ENCODE assay signal across 7 mouse cellular contexts in genomic region chr5:106453181-106453885, GRCm38 (mm10). TPM values are rescaled to one million over a fixed set of nuclear protein-coding genes. Genes with fewer than 3 reads are reported as not detected.
DNase-seq lines count a peak whose midpoint lies in the region; ATAC-seq and TF ChIP-seq lines count a peak whose summit lies in the region.

No protein-coding gene starts in this region.

- no peaks in the 10 kb centered on the region for H3K36me3 ChIP-seq in ES-Bruce4 (ENCODE audit: control insufficient read depth, insufficient read depth, low read length, poor library complexity, severe bottlenecking)
- H3K36me3 ChIP-seq in ES-E14 (ENCODE audit: control insufficient read depth, insufficient read depth, low read length, poor library complexity, severe bottlenecking): no peaks in the 10 kb centered on the region
- no peaks in the 10 kb centered on the region for H3K36me3 ChIP-seq in forebrain, embryonic 11.5 days (ENCODE audit: control insufficient read depth, insufficient read depth, low read length)
- no peaks in the 10 kb centered on the region for H3K36me3 ChIP-seq in limb, embryonic 15.5 days

- peak overlapping the region; percentile 35 for H3K4me2 ChIP-seq in forebrain, embryonic 11.5 days (ENCODE audit: low read depth, low read length, severe bottlenecking)
- peak overlapping the region; percentile 2; the same call in 1 of the 2 replicates for H3K4me2 ChIP-seq in limb, embryonic 15.5 days

- no peak for TF ChIP-seq POLR2A in ES-Bruce4 (IDR thresholded peaks at IDR 0.05; ENCODE audit: insufficient read depth, low read length)

- peak; percentile 18; the same call in 1 of the 2 replicates for ATAC-seq in forebrain, embryonic 11.5 days (replicated peaks; ENCODE audit: low FRiP score)
- no peak for ATAC-seq in limb, embryonic 15.5 days (ENCODE audit: insufficient number of reproducible peaks, low FRiP score, low TSS enrichment, low read depth)

- H3K4me3 ChIP-seq in ES-Bruce4 (ENCODE audit: low read depth, low read length) (peak overlapping the region; percentile 31), ES-E14 (ENCODE audit: insufficient read depth in 1 of 2, low read depth in 1 of 2, low read length in 2 of 2, poor library complexity in 1 of 2, severe bottlenecking in 1 of 2) (peak overlapping the region; percentile 26 to 40; a peak in 2 of 4 replicates)
- peak overlapping the region; percentile 33 for H3K4me3 ChIP-seq in forebrain, embryonic 11.5 days (ENCODE audit: low read depth, low read length)
- peak overlapping the region; percentile 7; the same call in 1 of the 2 replicates for H3K4me3 ChIP-seq in limb, embryonic 15.5 days

- H3K4me1 ChIP-seq in ES-Bruce4 (ENCODE audit: control insufficient read depth, insufficient read depth, low read length) (no peaks in the 10 kb centered on the region), ES-E14 (ENCODE audit: control insufficient read depth in 2 of 2, insufficient read depth in 2 of 2, low read length in 2 of 2, poor library complexity in 1 of 2) (0 out of 4 replicates have a peak, but pooled peaks cover 0 to 2% of the 10 kb centered on the region in 2 experiments)
- peaks cover 15% of the 10 kb centered on the region; the same call in 1 of the 2 replicates for H3K4me1 ChIP-seq in forebrain, embryonic 11.5 days (replicated peaks; ENCODE audit: control insufficient read depth, insufficient read depth, low read length)
- H3K4me1 ChIP-seq in limb, embryonic 15.5 days: peaks cover 31% of the 10 kb centered on the region

- in situ Hi-C loops in ES-E14 (cut with MboI; ENCODE audit: low sequenced_read_pairs in 2 of 2, unreplicated experiment in 2 of 2): loop anchor here (25.0 kb wide), 3 partner anchors 309 to 1259 kb away; partner anchors contain the start of gene Tgfbr3 (in 1 of the 2)

- no peak for TF ChIP-seq CTCF in ES-Bruce4 (IDR thresholded peaks at IDR 0.05; ENCODE audit: low read depth, low read length)

- H3K27ac ChIP-seq in ES-Bruce4 (ENCODE audit: insufficient read depth, low read length): no peak overlapping the region
- no peak overlapping the region for H3K27ac ChIP-seq in ES-E14 (ENCODE audit: insufficient read depth, low read depth, low read length, poor library complexity, severe bottlenecking)
- peak overlapping the region; percentile 50; the same call in 1 of the 2 replicates for H3K27ac ChIP-seq in forebrain, embryonic 11.5 days (ENCODE audit: low read depth, low read length)
- no peak overlapping the region for H3K27ac ChIP-seq in limb, embryonic 15.5 days

- DNase-seq in ES-E14 (ENCODE audit: low read depth, low spot score): no peak
- peak; percentile 74 for DNase-seq in forebrain, embryonic 11.5 days (ENCODE audit: low spot score)
- no peak for DNase-seq in thymus, postnatal 25 days
- DNase-seq in adrenal gland, postnatal 4 days (ENCODE audit: low spot score in 2 of 2): no peak
- DNase-seq in ovary, postnatal 36 days (ENCODE audit: low spot score): no peak

- no peak overlapping the region for H3K9ac ChIP-seq in ES-Bruce4 (ENCODE audit: low read depth, poor library complexity, severe bottlenecking)
- no peak overlapping the region for H3K9ac ChIP-seq in ES-E14 (ENCODE audit: insufficient read depth, low read depth, low read length, poor library complexity, severe bottlenecking)
- H3K9ac ChIP-seq in forebrain, embryonic 11.5 days (ENCODE audit: low read length): peak overlapping the region; percentile 49
- no peak overlapping the region for H3K9ac ChIP-seq in limb, embryonic 15.5 days

- under 1% methylated on average over 44 of the region's 45 CpGs for WGBS in forebrain, embryonic 11.5 days
- WGBS in limb, embryonic 15.5 days: under 1% methylated on average over 43 of the region's 45 CpGs

- no peaks in the 10 kb centered on the region for H3K9me3 ChIP-seq in ES-Bruce4 (replicated peaks; ENCODE audit: control insufficient read depth, insufficient read depth, low read length, poor library complexity, severe bottlenecking)
- H3K9me3 ChIP-seq in ES-E14 (ENCODE audit: control insufficient read depth, insufficient read depth, low read depth, low read length): no peaks in the 10 kb centered on the region
- H3K9me3 ChIP-seq in forebrain, embryonic 11.5 days (ENCODE audit: control insufficient read depth, low read length): no peaks in the 10 kb centered on the region
- no peaks in the 10 kb centered on the region for H3K9me3 ChIP-seq in limb, embryonic 15.5 days

- H3K27me3 ChIP-seq in ES-Bruce4 (ENCODE audit: control insufficient read depth, insufficient read depth, low read length, poor library complexity, severe bottlenecking): peaks cover 46% of the 10 kb centered on the region
- peaks cover 91% of the 10 kb centered on the region for H3K27me3 ChIP-seq in forebrain, embryonic 11.5 days (ENCODE audit: control insufficient read depth, insufficient read depth, low read length)
- peaks cover 92% of the 10 kb centered on the region for H3K27me3 ChIP-seq in limb, embryonic 15.5 days

- no peak for TF ChIP-seq EP300 in ES-Bruce4 (IDR thresholded peaks at IDR 0.05; ENCODE audit: insufficient read depth, low read depth, low read length)

TF ChIP-seq in ES-E14, 5 proteins besides CTCF, POLR2A, EP300 and RAD21:
- TF ChIP-seq MAFK (IDR thresholded peaks at IDR 0.05; ENCODE audit: insufficient read depth, low read depth, low read length) (no peak), ZC3H11A (IDR thresholded peaks at IDR 0.05; ENCODE audit: borderline replicate concordance, low read depth, low read length) (no peak), ZNF384 (IDR thresholded peaks at IDR 0.05; ENCODE audit: low read depth, low read length) (no peak), HCFC1 (IDR thresholded peaks at IDR 0.05; ENCODE audit: borderline replicate concordance, insufficient read depth, low read length) (no peak), CHD2 (IDR thresholded peaks at IDR 0.05; ENCODE audit: low read depth, low read length) (no peak)

RNA-seq across cellular contexts. Expression of gene Barhl2, which starts 4.6 kb away (rescaled TPM):
- 0.34 TPM in 1 of 2 replicates, not detected in the other for polyA plus RNA-seq in ES-Bruce4 (2011; ENCODE audit: insufficient read depth, insufficient read length, low read depth, missing spikeins)
- total RNA-seq in ES-E14 (2012; rRNA removed): not detected in 2 replicates
- polyA plus RNA-seq in forebrain, embryonic 11.5 days (2014; fragmentation: Nextera tagmentation; extraction: Ambion mirVana): 7.0 and 7.9 TPM in 2 replicates
- not detected in 2 replicates for polyA plus RNA-seq in limb, embryonic 15.5 days (2015; fragmentation: Nextera tagmentation; extraction: Ambion mirVana)
- not detected for total RNA-seq in adrenal gland, postnatal 4 days (2021)
